Mouse (Mus musculus) testis, adult 2 months (tissue): ENCODE data around the gene Dap3.

Experiments
- CTCF ChIP-seq: fragments of 200-500 bp; IDR thresholded peaks from 2 replicates; pipeline ENCODE4 v1.5.1; 2012; ENCODE audit warnings: low read depth, mild to moderate bottlenecking, inconsistent platforms, low read length, moderate library complexity; ENCODE audit not compliant: control insufficient read depth, insufficient read depth, insufficient replicate concordance
- POLR2A ChIP-seq: fragments of 200-500 bp; IDR thresholded peaks from 2 replicates; pipeline ENCODE4 v1.6.1; 2012; ENCODE audit warnings: low read depth, mild to moderate bottlenecking, inconsistent platforms, low read length, moderate library complexity; ENCODE audit not compliant: control insufficient read depth

- no peak for TF ChIP-seq POLR2A
- TF ChIP-seq CTCF, result no peak
Measured at GRCm38 (mm10) chr3:88929501-88929900, 21.5 kb downstream of the Dap3 start.
